Mouse (Mus musculus): ENCODE results near the gene Manba. TPM values are rescaled to one million over a fixed set of nuclear protein-coding genes. Genes with fewer than 3 reads are reported as not detected.
A peak's percentile ranks its signal among the peaks of the same experiment; 100 is the strongest.
"Not testable (repeated sequence)": the region's sequence is repeated elsewhere in the genome, so short reads cannot be mapped to it uniquely, and the experiment has no call there.

Gene Manba
- polyA plus RNA-seq, 1 experiment = 1.7 TPM

DNA sequence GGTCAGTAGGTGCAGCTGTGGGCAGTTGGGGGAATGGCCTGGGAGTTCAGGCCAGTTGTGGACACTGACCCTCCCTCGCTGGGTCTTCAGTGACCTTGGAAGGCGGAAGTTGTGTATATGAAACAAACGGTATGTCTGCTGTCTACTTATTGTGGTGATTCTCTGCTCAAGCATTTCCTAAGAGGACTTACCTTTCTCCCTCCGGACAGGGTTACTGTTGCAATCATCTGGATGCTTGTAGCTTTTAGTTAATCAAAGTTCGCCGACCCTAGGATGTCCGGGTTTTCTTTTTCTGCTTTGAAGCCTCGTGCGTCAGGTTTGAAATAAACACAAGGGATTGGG, 460 bp downstream of the Manba start:
- TF ChIP-seq GATA1 (IDR thresholded peaks at IDR 0.05; ENCODE audit: borderline replicate concordance, low read length) (no peak), FLI1 (IDR thresholded peaks at IDR 0.05; ENCODE audit: low read length) (no peak)
- H3K4me1 ChIP-seq = peaks cover 13% of the 10 kb centered on the region
- H3K4me3 ChIP-seq (replicated peaks) = peak overlapping the region; percentile 100
- H3K27me3 ChIP-seq (replicated peaks) = peaks cover 2% of the 10 kb centered on the region
- peaks cover 13% of the 10 kb centered on the region for H3K36me3 ChIP-seq (replicated peaks; ENCODE audit: low read length)
- H3K9me3 ChIP-seq = peaks cover 6% of the 10 kb centered on the region; the same call in 1 of the 2 replicates

DNA sequence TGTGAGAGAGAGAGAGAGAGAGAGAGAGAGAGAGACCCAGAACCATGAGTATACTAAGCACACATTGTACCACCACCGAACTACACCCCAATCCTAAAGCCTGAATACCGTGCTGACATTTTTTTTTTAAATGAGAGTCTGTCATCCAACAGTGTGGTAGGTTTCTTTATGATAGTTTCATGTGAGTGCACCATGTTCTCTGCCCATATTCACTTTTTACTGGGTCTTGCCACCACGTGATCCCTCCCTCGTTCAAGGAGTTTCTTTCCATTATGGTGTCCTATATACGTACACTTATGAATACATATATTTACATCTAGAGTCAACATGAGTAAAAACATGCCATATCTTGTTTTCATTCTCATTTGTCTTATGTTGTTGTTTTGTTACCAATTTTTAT, 940 bp downstream of the Manba start:
- Histone ChIP-seq H3K4me1 (peaks cover 13% of the 10 kb centered on the region), H3K36me3 (replicated peaks; ENCODE audit: low read length) (peaks cover 18% of the 10 kb centered on the region), H3K9me3 (peaks cover 6% of the 10 kb centered on the region; the same call in 1 of the 2 replicates), H3K4me3 (replicated peaks) (peak overlapping the region; percentile 100), H3K27me3 (replicated peaks) (peaks cover 2% of the 10 kb centered on the region)
- TF ChIP-seq GATA1 (IDR thresholded peaks at IDR 0.05; ENCODE audit: borderline replicate concordance, low read length) = no peak
- no peak for TF ChIP-seq FLI1 (IDR thresholded peaks at IDR 0.05; ENCODE audit: low read length)

DNA sequence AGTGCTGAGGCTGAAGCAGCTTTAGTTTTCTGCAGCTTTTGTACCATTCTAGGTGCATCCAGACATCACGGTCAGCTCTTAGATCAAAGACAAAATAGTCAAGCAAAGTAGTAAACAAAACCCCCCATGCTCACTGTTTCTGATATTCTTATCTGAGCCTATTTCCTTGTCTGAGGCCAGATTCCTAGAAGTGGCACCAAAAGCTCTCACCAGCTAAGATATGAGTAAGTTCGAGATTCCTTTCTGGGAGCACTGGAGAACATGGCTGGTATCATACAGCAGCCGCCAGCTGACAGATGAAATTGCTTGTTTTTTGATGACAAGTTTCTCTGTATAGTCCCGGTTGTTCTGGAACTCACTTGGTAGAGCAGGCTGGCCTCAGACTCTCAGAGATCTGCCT, 2.4 kb downstream of the Manba start:
- peaks cover 13% of the 10 kb centered on the region for H3K4me1 ChIP-seq
- peaks cover 24% of the 10 kb centered on the region for H3K36me3 ChIP-seq (replicated peaks; ENCODE audit: low read length)
- no peaks in the 10 kb centered on the region for H3K27me3 ChIP-seq (replicated peaks)
- H3K9me3 ChIP-seq = peaks cover 6% of the 10 kb centered on the region; the same call in 1 of the 2 replicates
- H3K4me3 ChIP-seq (replicated peaks) = no peak overlapping the region
- no peak for TF ChIP-seq GATA1 (IDR thresholded peaks at IDR 0.05; ENCODE audit: borderline replicate concordance, low read length)
- no peak for TF ChIP-seq FLI1 (IDR thresholded peaks at IDR 0.05; ENCODE audit: low read length)

DNA sequence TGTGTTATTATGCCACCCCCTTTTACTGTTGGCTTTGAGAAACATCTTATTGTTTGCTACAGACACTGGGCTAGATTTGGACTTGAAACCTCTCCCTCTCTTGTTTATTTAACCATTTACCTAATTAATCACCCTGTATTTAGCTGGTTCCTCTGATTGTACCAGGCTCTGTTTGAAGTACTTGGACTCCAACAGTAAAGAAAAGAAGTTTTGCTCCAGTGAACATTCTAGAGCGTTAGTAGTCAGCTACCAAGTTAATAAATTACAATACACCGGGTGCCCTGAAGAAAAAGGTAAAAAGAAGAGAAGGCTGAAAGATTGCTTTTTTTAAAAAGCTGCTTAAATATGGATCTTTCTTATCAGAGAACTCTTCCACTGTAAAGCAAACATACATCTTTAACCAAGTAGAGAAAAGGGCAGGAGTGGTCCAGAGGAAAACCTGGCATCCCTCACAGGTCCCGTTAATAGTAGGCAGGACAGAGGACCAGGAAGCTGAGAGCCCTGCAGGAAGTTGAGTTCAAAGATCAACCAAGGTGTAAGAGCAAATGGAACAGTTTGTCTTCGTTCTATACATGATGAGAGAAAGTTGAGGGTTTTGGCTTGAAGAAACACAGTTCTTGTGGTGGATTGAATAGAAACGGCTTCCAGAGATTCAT, 4.6 kb downstream of the Manba start:
- peaks cover 6% of the 10 kb centered on the region; the same call in 1 of the 2 replicates for H3K9me3 ChIP-seq
- no peaks in the 10 kb centered on the region for H3K27me3 ChIP-seq (replicated peaks)
- peaks cover 11% of the 10 kb centered on the region for H3K4me1 ChIP-seq

DNA sequence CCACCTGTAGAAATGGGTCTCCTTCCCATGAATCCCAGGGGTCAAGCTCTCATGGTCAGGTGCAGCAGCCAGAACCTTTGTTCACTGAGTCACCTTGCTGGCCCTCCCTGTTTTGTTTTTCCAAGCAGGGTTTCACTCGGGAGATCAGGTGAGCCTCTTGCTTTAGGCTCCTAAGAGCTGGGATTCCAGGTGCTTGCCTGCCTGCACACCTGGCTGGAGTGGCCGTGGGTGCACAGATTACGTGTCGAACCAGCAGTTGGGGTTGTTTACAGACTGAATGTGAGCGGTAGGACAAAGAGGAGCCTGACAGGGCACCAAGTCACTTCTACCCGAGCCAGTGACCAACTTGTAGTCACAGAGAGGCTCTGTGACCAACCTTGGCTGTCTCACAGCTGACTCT, 5.7 kb downstream of the Manba start:
- no peak overlapping the region for H3K4me3 ChIP-seq (replicated peaks)
- peaks cover 24% of the 10 kb centered on the region for H3K36me3 ChIP-seq (replicated peaks; ENCODE audit: low read length)
- no peak for TF ChIP-seq FLI1 (IDR thresholded peaks at IDR 0.05; ENCODE audit: low read length)
- no peak for TF ChIP-seq GATA1 (IDR thresholded peaks at IDR 0.05; ENCODE audit: borderline replicate concordance, low read length)
- peaks cover 7% of the 10 kb centered on the region; the same call in 1 of the 2 replicates for H3K4me1 ChIP-seq
- H3K27me3 ChIP-seq (replicated peaks) = no peaks in the 10 kb centered on the region
- peaks cover 6% of the 10 kb centered on the region; the same call in 1 of the 2 replicates for H3K9me3 ChIP-seq

More for the DNA sequence above, 4.6 kb downstream of the Manba start:
- no peak for TF ChIP-seq FLI1 (IDR thresholded peaks at IDR 0.05; ENCODE audit: low read length)
- no peak for TF ChIP-seq GATA1 (IDR thresholded peaks at IDR 0.05; ENCODE audit: borderline replicate concordance, low read length)
- no peak overlapping the region for H3K4me3 ChIP-seq (replicated peaks)
- H3K36me3 ChIP-seq (replicated peaks; ENCODE audit: low read length) = peaks cover 24% of the 10 kb centered on the region

DNA sequence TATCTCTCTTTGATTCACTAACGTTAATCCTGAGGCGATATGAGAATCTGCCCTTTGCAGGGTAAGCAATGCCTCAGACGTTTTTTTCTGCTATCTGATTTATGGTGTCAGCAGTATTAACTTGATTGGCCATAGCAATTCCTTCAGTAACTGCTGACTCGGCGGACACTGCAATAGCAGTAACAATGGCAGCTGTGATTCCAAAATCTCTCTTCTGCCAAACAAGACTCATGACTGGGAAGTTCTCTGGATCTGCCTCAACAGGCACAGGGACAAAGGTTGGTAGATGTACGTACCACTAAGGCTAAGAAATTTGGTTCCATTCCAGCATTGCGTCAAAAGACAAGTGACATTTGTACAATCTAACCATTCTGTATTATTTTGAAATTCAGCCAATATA, 7.9 kb downstream of the Manba start:
- Histone ChIP-seq H3K36me3 (replicated peaks; ENCODE audit: low read length) (peaks cover 24% of the 10 kb centered on the region), H3K9me3 (peaks cover 11% of the 10 kb centered on the region)
- H3K4me3 ChIP-seq (replicated peaks); H3K4me1 ChIP-seq; H3K27me3 ChIP-seq (replicated peaks): not testable (repeated sequence)

DNA sequence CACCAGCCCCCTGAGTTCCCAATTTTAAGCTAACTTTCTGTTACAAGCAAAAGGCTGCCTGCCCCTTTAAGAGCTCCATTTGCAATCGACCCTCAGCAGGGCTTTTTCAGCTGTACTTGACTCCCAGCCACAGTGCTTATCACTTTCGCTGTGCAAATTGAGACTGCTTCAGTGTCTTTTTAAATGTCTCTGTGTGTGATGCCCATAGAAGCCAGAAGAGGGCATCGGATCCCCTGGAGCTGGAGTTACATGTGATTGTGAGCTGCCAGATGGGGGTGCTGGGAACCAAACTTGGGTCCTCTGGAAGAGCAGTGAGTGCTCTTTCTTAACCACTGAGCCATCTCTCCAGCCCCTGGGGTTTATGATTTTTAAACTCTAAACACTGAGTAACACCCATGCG, 12.5 kb downstream of the Manba start:
- not testable (repeated sequence) for H3K9me3 ChIP-seq; H3K36me3 ChIP-seq (replicated peaks; ENCODE audit: low read length); H3K27me3 ChIP-seq (replicated peaks); H3K4me3 ChIP-seq (replicated peaks)
- H3K4me1 ChIP-seq = peaks cover 26% of the 10 kb centered on the region

DNA sequence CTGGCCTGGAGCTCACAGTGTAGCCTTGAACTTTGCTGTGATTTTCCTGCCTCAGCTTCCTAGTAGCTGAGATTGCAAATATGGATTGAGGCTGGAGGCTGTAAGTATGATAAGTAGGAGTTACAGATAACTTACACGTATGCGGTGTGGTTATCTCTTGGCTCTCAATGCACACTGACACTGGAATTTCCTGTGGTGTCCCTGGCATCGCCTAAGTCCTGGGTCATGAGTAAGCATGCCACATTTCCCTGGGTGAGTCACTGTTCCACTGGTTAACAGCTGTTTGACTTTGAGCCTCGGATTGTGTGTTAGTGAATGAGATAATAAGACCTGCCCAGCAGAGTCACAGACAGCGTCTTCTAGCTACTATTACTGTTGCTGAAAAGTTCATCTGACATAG, 13.5 kb downstream of the Manba start:
- Histone ChIP-seq H3K4me1 (peaks cover 32% of the 10 kb centered on the region), H3K4me3 (replicated peaks) (no peak overlapping the region), H3K9me3 (peaks cover 9% of the 10 kb centered on the region), H3K36me3 (replicated peaks; ENCODE audit: low read length) (peaks cover 8% of the 10 kb centered on the region), H3K27me3 (replicated peaks) (peaks cover 10% of the 10 kb centered on the region)
- TF ChIP-seq FLI1 (IDR thresholded peaks at IDR 0.05; ENCODE audit: low read length) = no peak
- TF ChIP-seq GATA1 (IDR thresholded peaks at IDR 0.05; ENCODE audit: borderline replicate concordance, low read length) = peak; percentile 52; the same call in 1 of the 3 replicates

DNA sequence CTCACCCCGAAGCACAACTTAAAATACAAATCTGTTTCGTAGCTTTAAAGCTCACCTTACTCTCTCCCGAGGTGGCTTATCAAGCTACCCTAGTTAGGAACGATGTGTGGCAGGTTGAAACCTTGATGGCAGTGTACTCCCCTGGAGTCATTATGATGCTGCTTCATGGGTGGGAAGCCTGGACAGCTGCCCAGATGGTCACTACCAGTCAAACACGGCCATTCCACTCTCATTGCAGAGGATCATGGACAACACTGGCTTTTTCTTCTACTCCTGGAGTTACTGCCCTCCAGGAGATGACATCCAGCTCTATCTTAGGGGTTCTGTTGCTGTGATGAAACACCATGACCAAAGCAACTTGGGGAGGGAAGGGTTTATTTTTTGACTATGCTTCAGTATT, 17.7 kb downstream of the Manba start:
- Histone ChIP-seq H3K4me3 (replicated peaks) (no peak overlapping the region), H3K36me3 (replicated peaks; ENCODE audit: low read length) (peaks cover 18% of the 10 kb centered on the region), H3K9me3 (peaks cover 6% of the 10 kb centered on the region), H3K27me3 (replicated peaks) (peaks cover 10% of the 10 kb centered on the region), H3K4me1 (peaks cover 38% of the 10 kb centered on the region)
- TF ChIP-seq GATA1 (IDR thresholded peaks at IDR 0.05; ENCODE audit: borderline replicate concordance, low read length) = no peak
- TF ChIP-seq FLI1 (IDR thresholded peaks at IDR 0.05; ENCODE audit: low read length) = no peak

DNA sequence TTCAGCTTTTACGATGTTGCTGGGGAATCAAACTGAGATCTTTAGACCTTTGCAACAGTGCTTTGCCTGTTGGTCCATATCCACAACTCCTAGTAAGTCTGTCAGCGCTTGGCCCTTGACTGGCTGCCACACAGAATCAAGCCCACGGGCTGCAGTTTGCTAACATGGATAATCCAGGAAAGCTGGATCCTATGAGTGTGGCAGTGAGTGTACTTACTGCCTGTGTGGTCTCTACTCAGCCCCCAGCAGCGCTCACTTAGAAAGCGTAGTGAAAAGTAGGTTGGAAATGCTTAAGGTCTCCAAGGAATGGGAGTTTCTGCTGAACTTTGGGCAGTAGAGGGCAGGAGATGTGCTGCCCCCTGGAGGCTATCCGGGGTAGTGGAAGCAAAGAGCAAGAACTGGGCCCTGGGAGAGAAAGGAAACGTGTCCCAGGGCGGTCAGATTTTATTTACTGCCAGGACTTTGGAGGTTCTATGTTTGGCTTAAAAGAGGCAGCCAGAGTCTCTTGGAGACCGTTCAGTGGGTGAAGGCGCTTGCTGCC, 20.0 kb downstream of the Manba start:
- H3K4me1 ChIP-seq = peaks cover 27% of the 10 kb centered on the region
- no peak for TF ChIP-seq GATA1 (IDR thresholded peaks at IDR 0.05; ENCODE audit: borderline replicate concordance, low read length)
- no peak for TF ChIP-seq FLI1 (IDR thresholded peaks at IDR 0.05; ENCODE audit: low read length)
- H3K9me3 ChIP-seq = no peaks in the 10 kb centered on the region
- peaks cover 23% of the 10 kb centered on the region for H3K36me3 ChIP-seq (replicated peaks; ENCODE audit: low read length)
- H3K27me3 ChIP-seq (replicated peaks) = peaks cover 10% of the 10 kb centered on the region
- H3K4me3 ChIP-seq (replicated peaks) = no peak overlapping the region

Measured in megakaryocyte, embryonic 14.5 days (primary cell).